Mouse (Mus musculus) cerebellum, adult 2 months (tissue): ENCODE results near the gene Atp13a4. TPM values are rescaled to one million over a fixed set of nuclear protein-coding genes. Genes with fewer than 3 reads are reported as not detected.

Experiments
- DNase-seq, 2 experiments: peaks; one replicate each; pipeline ENCODE4 v3.0.0; 2021
- H3K27ac ChIP-seq: fragments of 200-500 bp; 2 replicates; pipeline ENCODE4 v1.5.1; 2012; ENCODE audit warnings: low read length, control low read depth, inconsistent platforms; ENCODE audit not compliant: insufficient read depth
- H3K27me3 ChIP-seq: fragments of 200-500 bp; 2 replicates; pipeline ENCODE4 v1.6.1; 2012; ENCODE audit warnings: inconsistent platforms, mild to moderate bottlenecking, low read length, moderate library complexity; ENCODE audit not compliant: control insufficient read depth, insufficient read depth
- H3K4me1 ChIP-seq: fragments of 200-500 bp; 2 replicates; pipeline ENCODE4 v1.6.1; 2011; ENCODE audit warnings: low read length; ENCODE audit not compliant: control insufficient read depth, insufficient read depth
- H3K4me3 ChIP-seq: fragments of 200-500 bp; replicated peaks from 2 replicates; pipeline ENCODE3; 2011; ENCODE audit warnings: mild to moderate bottlenecking, low read depth, low read length, control low read depth; ENCODE audit not compliant: insufficient read depth
- CTCF ChIP-seq: fragments of 200-500 bp; IDR thresholded peaks from 2 replicates; pipeline ENCODE4 v1.5.1; 2011; ENCODE audit warnings: low read depth, mild to moderate bottlenecking, control low read depth, low read length, moderate library complexity, borderline replicate concordance; ENCODE audit not compliant: insufficient read depth
- POLR2A ChIP-seq: fragments of 200-500 bp; IDR thresholded peaks from 2 replicates; pipeline ENCODE4 v1.6.1; 2011; ENCODE audit warnings: low read length, control low read depth, borderline replicate concordance; ENCODE audit not compliant: insufficient read depth
- WGBS: fragments of 180-500 bp; shearing (Covaris S2); methylation state at CpG from one replicate; pipeline ENCODE4 v1.1.7; 2018; 5-methylcytosine and 5-hydroxymethylcytosine counted together
- polyA plus RNA-seq: library from polyadenylated mRNA; depleted of rRNA; stranded (reverse); fragments of >200 nt; gene quantifications from 2 replicates; pipeline ENCODE4 v1.2.3, GENCODE M21; 2012; rRNA removed

Gene Atp13a4
- polyA plus RNA-seq: 26.5 and 34.6 TPM in 2 replicates

- H3K27ac ChIP-seq: no peak within 1 kb of the TSS
- no peak for TF ChIP-seq CTCF
- no peak for TF ChIP-seq POLR2A
- WGBS: 83% methylated on average over 11 of the region's 11 CpGs
- no peaks in the 10 kb centered on the region for H3K4me1 ChIP-seq
- no peaks in the 10 kb centered on the region for H3K27me3 ChIP-seq
- no peak for DNase-seq
- no peak within 1 kb of the TSS for H3K4me3 ChIP-seq
Observed at GRCm38 (mm10) chr16:29544829-29545228, at the start of gene Atp13a4. Atp13a4 (minus strand) TSS chr16:29544864.

- TF ChIP-seq CTCF (no peak), POLR2A (no peak)
- WGBS: 69% methylated on average over 7 of the region's 7 CpGs
- DNase-seq: no peak
- Histone ChIP-seq H3K27ac (no peak overlapping the region), H3K27me3 (no peaks in the 10 kb centered on the region), H3K4me1 (no peaks in the 10 kb centered on the region), H3K4me3 (no peak overlapping the region)
Observed at GRCm38 (mm10) chr16:29592171-29592570, 47.5 kb upstream of the Atp13a4 start.

- TF ChIP-seq CTCF (no peak), POLR2A (no peak)
- 5% methylated on average over 12 of the region's 12 CpGs for WGBS
- no peak for DNase-seq
- no peak overlapping the region for H3K27ac ChIP-seq
- H3K27me3 ChIP-seq: no peaks in the 10 kb centered on the region
- no peaks in the 10 kb centered on the region for H3K4me1 ChIP-seq
- peak overlapping the region; percentile 80 for H3K4me3 ChIP-seq
Observed at GRCm38 (mm10) chr16:29579787-29580176, 35.1 kb upstream of the Atp13a4 start.

- TF ChIP-seq CTCF: no peak
- TF ChIP-seq POLR2A: peak; percentile 71; the same call in 1 of the 2 replicates
- Histone ChIP-seq H3K27ac (peak within 1 kb of the TSS; percentile 66), H3K4me1 (no peaks in the 10 kb centered on the region), H3K4me3 (peak within 1 kb of the TSS; percentile 80), H3K27me3 (no peaks in the 10 kb centered on the region)
- under 1% methylated on average over 39 of the region's 39 CpGs for WGBS
- peak; percentile 96 to 100 for DNase-seq
Observed at GRCm38 (mm10) chr16:29579167-29579786, 34.6 kb upstream of the Atp13a4 start, which contains the start of gene Opa1. Opa1 (plus strand) TSS chr16:29579334.

- TF ChIP-seq CTCF (peak; percentile 33; the same call in 1 of the 2 replicates), POLR2A (no peak)
- no peak overlapping the region for H3K27ac ChIP-seq
- 5% methylated on average over 5 of the region's 5 CpGs for WGBS
- no peak for DNase-seq
- no peak overlapping the region for H3K4me3 ChIP-seq
- no peaks in the 10 kb centered on the region for H3K27me3 ChIP-seq
- no peaks in the 10 kb centered on the region for H3K4me1 ChIP-seq
Observed at GRCm38 (mm10) chr16:29575620-29576019, 31.0 kb upstream of the Atp13a4 start.

GRCm38 (mm10) chr16:29574013-29574412, 29.3 kb upstream of the Atp13a4 start:
- Histone ChIP-seq H3K4me1 (no peaks in the 10 kb centered on the region), H3K27ac (no peak overlapping the region), H3K27me3 (no peaks in the 10 kb centered on the region), H3K4me3 (no peak overlapping the region)
- TF ChIP-seq CTCF (no peak), POLR2A (no peak)
- no peak for DNase-seq
- 76% methylated on average over 4 of the region's 4 CpGs for WGBS

GRCm38 (mm10) chr16:29560869-29561268, 16.2 kb upstream of the Atp13a4 start:
- WGBS: 4% methylated on average over 7 of the region's 7 CpGs
- Histone ChIP-seq H3K4me1 (no peaks in the 10 kb centered on the region), H3K27ac (no peak overlapping the region), H3K27me3 (no peaks in the 10 kb centered on the region; the same call in 1 of the 2 replicates), H3K4me3 (no peak overlapping the region)
- TF ChIP-seq CTCF: peak; percentile 47; the same call in 1 of the 2 replicates
- TF ChIP-seq POLR2A: no peak
- peak; percentile 21 to 57 for DNase-seq

- H3K27ac ChIP-seq: no peak overlapping the region
- no peaks in the 10 kb centered on the region for H3K4me1 ChIP-seq
- peak overlapping the region; percentile 30 for H3K4me3 ChIP-seq
- no peaks in the 10 kb centered on the region; the same call in 1 of the 2 replicates for H3K27me3 ChIP-seq
- peak; percentile 9 to 27 for DNase-seq
- 34% methylated on average over 10 of the region's 10 CpGs for WGBS
- TF ChIP-seq POLR2A (no peak), CTCF (no peak)
Observed at GRCm38 (mm10) chr16:29560454-29560853, 15.8 kb upstream of the Atp13a4 start.
